Mouse (Mus musculus) brain, adult 10 weeks (tissue): ENCODE data around the gene Mapkap1. TPM values are rescaled to one million over a fixed set of nuclear protein-coding genes. Genes with fewer than 3 reads are reported as not detected.

Experiments
- polyA plus RNA-seq: library from polyadenylated mRNA; stranded (reverse); fragments of 350-450 nt; fragmentation: Illumina TruSeq; extraction: RNeasy Lipid Tissue Mini Kit (QIAGEN cat#74804); gene quantifications from one replicate; pipeline ENCODE4 v1.2.3, GENCODE M21; 2015; ENCODE audit warnings: low read depth, low replicate concordance

Gene Mapkap1
- 38.9 TPM for polyA plus RNA-seq

GRCm38 (mm10) chr2:34406601-34407464 lies at the start of gene Mapkap1:
Gene Mapkap1 (plus strand): TSS chr2:34406771.

GRCm38 (mm10) chr2:34372305-34373301 lies 34.0 kb upstream of the Mapkap1 start, which contains the start of gene Pbx3:
Gene Pbx3 (minus strand): TSS chr2:34373142.

Other genes with a start within 250 kb of the Mapkap1 start
- 17.2 TPM for gene Pbx3, start 33.6 kb upstream of the Mapkap1 start, polyA plus RNA-seq